19 mouse cellular contexts compared by ENCODE assay signal in the genomic region with DNA sequence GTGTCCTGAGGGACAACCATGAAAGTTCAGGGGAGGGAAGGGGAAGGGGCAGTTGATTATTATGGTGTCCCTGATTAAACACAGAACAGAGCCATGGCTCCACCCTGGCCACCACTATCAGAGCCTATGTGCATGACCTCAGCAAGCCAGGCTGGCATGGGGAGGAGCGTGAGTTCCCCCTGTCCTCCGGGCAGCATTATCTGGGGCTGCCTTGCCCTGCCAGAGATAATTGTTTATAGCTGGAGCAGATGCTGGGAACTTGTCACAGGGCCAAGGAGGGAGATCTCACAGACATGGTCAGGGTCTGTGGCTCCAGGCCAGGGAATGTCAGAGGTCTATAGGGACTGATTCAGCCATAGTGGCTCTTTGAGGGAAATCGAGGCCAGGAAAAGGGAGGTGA. TPM values are rescaled to one million over a fixed set of nuclear protein-coding genes. Genes with fewer than 3 reads are reported as not detected.
DNase-seq lines count a peak whose midpoint lies in the region; ATAC-seq and TF ChIP-seq lines count a peak whose summit lies in the region.
"Had no signal": no experiment of that assay in that cellular context is flagged by ENCODE, and none has a peak within 500 bp of the region (broad histone marks: within the 10 kb centered on the region; RNA-seq: fewer than 3 reads in every experiment).

No protein-coding gene starts in this region.

- no peak for TF ChIP-seq EP300 in liver, postnatal 0 days (IDR thresholded peaks at IDR 0.05; ENCODE audit: low read depth)

- no peak for TF ChIP-seq POLR2A in thymus, adult 2 months (IDR thresholded peaks at IDR 0.05; ENCODE audit: control insufficient read depth, extremely low read depth, insufficient read depth, low read length, poor library complexity)

- no peaks in the 10 kb centered on the region for H3K9me3 ChIP-seq in heart, embryonic 12.5 days (replicated peaks)
- H3K9me3 ChIP-seq in liver, postnatal 0 days (ENCODE audit: low read length), result no peaks in the 10 kb centered on the region
- no peaks in the 10 kb centered on the region for H3K9me3 ChIP-seq in liver, embryonic 11.5 days (ENCODE audit: control insufficient read depth, low read length)
- no peaks in the 10 kb centered on the region for H3K9me3 ChIP-seq in intestine, postnatal 0 days (ENCODE audit: control insufficient read depth)
- H3K9me3 ChIP-seq: forebrain, embryonic 12.5 days; hindbrain, embryonic 15.5 days had no signal

- H3K27me3 ChIP-seq in heart, embryonic 12.5 days (replicated peaks), result no peaks in the 10 kb centered on the region
- no peaks in the 10 kb centered on the region for H3K27me3 ChIP-seq in liver, postnatal 0 days (ENCODE audit: insufficient read depth, low read length)
- no peaks in the 10 kb centered on the region for H3K27me3 ChIP-seq in liver, embryonic 11.5 days (replicated peaks; ENCODE audit: control insufficient read depth, insufficient read depth, low read length)
- H3K27me3 ChIP-seq in thymus, adult 2 months (ENCODE audit: control insufficient read depth, insufficient read depth, low read length), result no peaks in the 10 kb centered on the region
- peaks cover 17% of the 10 kb centered on the region; the same call in 1 of the 2 replicates for H3K27me3 ChIP-seq in intestine, postnatal 0 days (replicated peaks; ENCODE audit: control insufficient read depth, insufficient read depth, low read length)
- H3K27me3 ChIP-seq: forebrain, embryonic 12.5 days; hindbrain, embryonic 15.5 days had no signal

- H3K27ac ChIP-seq in heart, embryonic 12.5 days (ENCODE audit: poor library complexity, severe bottlenecking), result peak overlapping the region; percentile 2; the same call in 1 of the 2 replicates
- H3K27ac ChIP-seq in liver, postnatal 0 days (ENCODE audit: low read depth), result peak overlapping the region; percentile 57; the same call in 1 of the 2 replicates
- no peak overlapping the region for H3K27ac ChIP-seq in liver, embryonic 11.5 days (ENCODE audit: low read depth, low read length)
- peak overlapping the region; percentile 79; the same call in 1 of the 2 replicates for H3K27ac ChIP-seq in thymus, adult 2 months (ENCODE audit: control insufficient read depth, insufficient read depth, low read length)
- H3K27ac ChIP-seq in intestine, postnatal 0 days (ENCODE audit: low read depth, low read length), result no peak overlapping the region
- H3K27ac ChIP-seq: forebrain, embryonic 12.5 days; hindbrain, embryonic 15.5 days had no signal

- H3K4me1 ChIP-seq in heart, embryonic 12.5 days (replicated peaks), result peaks cover 36% of the 10 kb centered on the region
- H3K4me1 ChIP-seq in liver, postnatal 0 days (ENCODE audit: insufficient read depth), result peaks cover 63% of the 10 kb centered on the region
- peaks cover 12% of the 10 kb centered on the region for H3K4me1 ChIP-seq in liver, embryonic 11.5 days (replicated peaks; ENCODE audit: control insufficient read depth, insufficient read depth, low read length)
- peaks cover 76% of the 10 kb centered on the region for H3K4me1 ChIP-seq in thymus, adult 2 months (replicated peaks; ENCODE audit: control insufficient read depth, insufficient read depth, low read length)
- no peaks in the 10 kb centered on the region for H3K4me1 ChIP-seq in intestine, postnatal 0 days (replicated peaks; ENCODE audit: control insufficient read depth, insufficient read depth, low read length)

- DNase-seq in heart, postnatal 10 days, result no peak
- DNase-seq in liver, postnatal 0 days, result no peak
- DNase-seq in liver, embryonic 11.5 days (ENCODE audit: low spot score), result no peak
- no peak for DNase-seq in thymus, adult 2 months
- DNase-seq in thymus, postnatal 14 days, result no peak
- no peak for DNase-seq in urinary bladder, adult 18-20 months (ENCODE audit: low spot score in 2 of 2)
- DNase-seq: adrenal gland, adult 8-10 months; cerebellum, postnatal 36 days; kidney, adult 8-10 months; lung, postnatal 36 days had no signal

- intact Hi-C loops in heart, postnatal 10 days (cut with DNase I), result no loop called here

- no peak overlapping the region for H3K4me3 ChIP-seq in heart, embryonic 12.5 days
- H3K4me3 ChIP-seq in liver, postnatal 0 days (ENCODE audit: low read depth, low read length), result no peak overlapping the region
- no peak overlapping the region for H3K4me3 ChIP-seq in liver, embryonic 11.5 days (ENCODE audit: low read depth, low read length)
- no peak overlapping the region for H3K4me3 ChIP-seq in thymus, adult 2 months (ENCODE audit: control insufficient read depth, insufficient read depth, low read length)
- no peak overlapping the region for H3K4me3 ChIP-seq in intestine, postnatal 0 days (ENCODE audit: low read depth, low read length)
- H3K4me3 ChIP-seq: forebrain, embryonic 12.5 days; hindbrain, embryonic 15.5 days had no signal

- no peak overlapping the region for H3K4me2 ChIP-seq in heart, embryonic 12.5 days
- no peak overlapping the region for H3K4me2 ChIP-seq in liver, postnatal 0 days (ENCODE audit: low read depth, low read length)
- no peak overlapping the region for H3K4me2 ChIP-seq in liver, embryonic 11.5 days
- no peak overlapping the region for H3K4me2 ChIP-seq in intestine, postnatal 0 days (replicated peaks; ENCODE audit: low read depth)
- H3K4me2 ChIP-seq: forebrain, embryonic 12.5 days; hindbrain, embryonic 15.5 days had no signal

- peak; percentile 66 for ATAC-seq in heart, embryonic 12.5 days (ENCODE audit: insufficient number of reproducible peaks, low FRiP score)
- no peak for ATAC-seq in liver, postnatal 0 days
- no peak for ATAC-seq in liver, embryonic 11.5 days (replicated peaks; ENCODE audit: low FRiP score)
- no peak for ATAC-seq in intestine, postnatal 0 days

- WGBS in heart, embryonic 12.5 days, result 27% methylated on average over 3 of the region's 3 CpGs
- 56% methylated on average over 3 of the region's 3 CpGs for WGBS in liver, postnatal 0 days (ENCODE audit: insufficient replicate concordance)
- WGBS in liver, embryonic 11.5 days, result 56% methylated on average over 3 of the region's 3 CpGs
- 47% methylated on average over 3 of the region's 3 CpGs for WGBS in thymus, adult 2 months
- 56% methylated on average over 3 of the region's 3 CpGs for WGBS in intestine, postnatal 0 days

- no peaks in the 10 kb centered on the region for H3K36me3 ChIP-seq in heart, embryonic 12.5 days
- H3K36me3 ChIP-seq in liver, postnatal 0 days (replicated peaks; ENCODE audit: insufficient read depth, low read length), result no peaks in the 10 kb centered on the region
- no peaks in the 10 kb centered on the region for H3K36me3 ChIP-seq in liver, embryonic 11.5 days (ENCODE audit: control insufficient read depth, insufficient read depth, low read length)
- no peaks in the 10 kb centered on the region for H3K36me3 ChIP-seq in thymus, adult 2 months (ENCODE audit: control insufficient read depth, insufficient read depth, low read length)
- no peaks in the 10 kb centered on the region for H3K36me3 ChIP-seq in intestine, postnatal 0 days (ENCODE audit: control insufficient read depth, insufficient read depth)
- H3K36me3 ChIP-seq: forebrain, embryonic 12.5 days; hindbrain, embryonic 15.5 days had no signal

- no peak for TF ChIP-seq CTCF in liver, postnatal 0 days (IDR thresholded peaks at IDR 0.05; ENCODE audit: low read depth)
- no peak for TF ChIP-seq CTCF in thymus, adult 2 months (IDR thresholded peaks at IDR 0.05; ENCODE audit: borderline replicate concordance, control insufficient read depth, extremely low read depth, insufficient read depth, low read length, poor library complexity)
- TF ChIP-seq CTCF in intestine, postnatal 0 days (IDR thresholded peaks at IDR 0.05; ENCODE audit: low read depth), result no peak

- H3K9ac ChIP-seq in heart, embryonic 12.5 days, result no peak overlapping the region
- no peak overlapping the region for H3K9ac ChIP-seq in liver, postnatal 0 days (replicated peaks)
- no peak overlapping the region for H3K9ac ChIP-seq in liver, embryonic 11.5 days (ENCODE audit: low read depth, low read length)
- no peak overlapping the region for H3K9ac ChIP-seq in intestine, postnatal 0 days (ENCODE audit: low read depth, low read length)
- H3K9ac ChIP-seq: forebrain, embryonic 12.5 days; hindbrain, embryonic 15.5 days had no signal

RNA-seq across cellular contexts. Expression of gene Egfl7, which starts 29.0 kb away (rescaled TPM):
- 139 and 146 TPM in 2 replicates for polyA plus RNA-seq in heart, embryonic 12.5 days (2016; fragmentation: Nextera tagmentation; extraction: Ambion mirVana)
- total RNA-seq in heart, postnatal 10 days (2021), result 100 to 1,000 TPM; 325 to 346 TPM
- 49.6 and 53.0 TPM in 2 replicates for polyA plus RNA-seq in liver, postnatal 0 days (2015; fragmentation: Nextera tagmentation; extraction: Ambion mirVana)
- 161 and 181 TPM in 2 replicates for polyA plus RNA-seq in liver, embryonic 11.5 days (2014; fragmentation: Nextera tagmentation; extraction: Ambion mirVana)
- 63.9 and 105 TPM in 2 replicates for polyA plus RNA-seq in thymus, adult 2 months (2012; rRNA removed)
- 54.4 and 65.2 TPM in 2 replicates for polyA plus RNA-seq in intestine, postnatal 0 days (2015; fragmentation: Nextera tagmentation; extraction: Ambion mirVana)

RNA-seq across cellular contexts. Expression of gene Notch1, which starts 34.3 kb away (rescaled TPM):
- polyA plus RNA-seq in heart, embryonic 12.5 days (2016; fragmentation: Nextera tagmentation; extraction: Ambion mirVana), result 20.4 TPM in 2 replicates
- total RNA-seq in heart, postnatal 10 days (2021), result 10 to 100 TPM; 54.0 to 54.3 TPM
- polyA plus RNA-seq in liver, postnatal 0 days (2015; fragmentation: Nextera tagmentation; extraction: Ambion mirVana), result 2.0 and 2.1 TPM in 2 replicates
- polyA plus RNA-seq in liver, embryonic 11.5 days (2014; fragmentation: Nextera tagmentation; extraction: Ambion mirVana), result 7.1 and 10.5 TPM in 2 replicates
- polyA plus RNA-seq in thymus, adult 2 months (2012; rRNA removed), result 159 and 219 TPM in 2 replicates
- polyA plus RNA-seq in intestine, postnatal 0 days (2015; fragmentation: Nextera tagmentation; extraction: Ambion mirVana), result 3.6 and 3.7 TPM in 2 replicates

RNA-seq across cellular contexts. Expression of gene Gm20532, which starts 35.7 kb away (rescaled TPM):
- polyA plus RNA-seq in heart, embryonic 12.5 days (2016; fragmentation: Nextera tagmentation; extraction: Ambion mirVana), result 0.28 TPM in 1 of 2 replicates, not detected in the other
- under 1 TPM in 1 of 2 experiments, not detected in 1; 0.36 TPM for total RNA-seq in heart, postnatal 10 days (2021)
- not detected in 2 replicates for polyA plus RNA-seq in liver, postnatal 0 days (2015; fragmentation: Nextera tagmentation; extraction: Ambion mirVana)
- polyA plus RNA-seq in liver, embryonic 11.5 days (2014; fragmentation: Nextera tagmentation; extraction: Ambion mirVana), result not detected in 2 replicates
- polyA plus RNA-seq in thymus, adult 2 months (2012; rRNA removed), result not detected in 2 replicates
- polyA plus RNA-seq in intestine, postnatal 0 days (2015; fragmentation: Nextera tagmentation; extraction: Ambion mirVana), result not detected in 2 replicates
- total RNA-seq: adrenal gland, adult 8-10 months; granulocyte monocyte progenitor cell, adult 5-6 weeks; liver, adult 2 months had no signal
- polyA plus RNA-seq: embryonic facial prominence, embryonic 14.5 days; forebrain, embryonic 12.5 days; hindbrain, embryonic 15.5 days; large intestine, adult 2 months; liver, adult 2 months; urinary bladder, adult 2 months had no signal

RNA-seq across cellular contexts. Expression of gene Agpat2, which starts 53.4 kb away (rescaled TPM):
- 18.4 and 23.2 TPM in 2 replicates for polyA plus RNA-seq in heart, embryonic 12.5 days (2016; fragmentation: Nextera tagmentation; extraction: Ambion mirVana)
- 10 to 100 TPM; 53.3 to 78.7 TPM for total RNA-seq in heart, postnatal 10 days (2021)
- 215 and 221 TPM in 2 replicates for polyA plus RNA-seq in liver, postnatal 0 days (2015; fragmentation: Nextera tagmentation; extraction: Ambion mirVana)
- 36.1 and 40.1 TPM in 2 replicates for polyA plus RNA-seq in liver, embryonic 11.5 days (2014; fragmentation: Nextera tagmentation; extraction: Ambion mirVana)
- polyA plus RNA-seq in thymus, adult 2 months (2012; rRNA removed), result 89.3 and 137 TPM in 2 replicates
- 124 and 128 TPM in 2 replicates for polyA plus RNA-seq in intestine, postnatal 0 days (2015; fragmentation: Nextera tagmentation; extraction: Ambion mirVana)

Comparison
In these comparisons a context has a peak if more than half of its experiments do, and no peak if none do; other contexts are left out.
1. H3K27ac ChIP-seq: peak in heart, embryonic 12.5 days (single experiment), liver, postnatal 0 days (single experiment) and thymus, adult 2 months (single experiment); none in liver, embryonic 11.5 days (single experiment) and intestine, postnatal 0 days (single experiment).